Mouse (Mus musculus) CH12.LX (cell line): ENCODE measurements around the gene Rbms1.

Experiments used
- CTCF ChIP-seq, 2 experiments: IDR thresholded peaks in 1 of 2; conservative IDR thresholded peaks in 1 of 2; 2 replicates each; pipeline ENCODE4 v1.5.1; 2011 to 2012; ENCODE audit warnings: low read depth in 2 of 2, low read length in 2 of 2, improper control_type of control experiment in 1 of 2, inconsistent platforms in 1 of 2, mild to moderate bottlenecking in 1 of 2, moderate library complexity in 1 of 2
- UBTF ChIP-seq: IDR thresholded peaks from 2 replicates; pipeline ENCODE4 v1.6.1; 2012; ENCODE audit warnings: low read depth, mild to moderate bottlenecking, inconsistent platforms, low read length, improper control_type of control experiment, moderate library complexity

GRCm38 (mm10) chr2:60799816-60800215 lies 163.2 kb downstream of the Rbms1 start:
- TF ChIP-seq UBTF (no peak), CTCF (conservative IDR thresholded peaks at IDR 0.05 in 1 of 2, IDR thresholded peaks at IDR 0.05 in 1 of 2; ENCODE audit: low read depth in 2 of 2, low read length in 2 of 2) (no peak)
